Mouse (Mus musculus): ENCODE data around the gene Rangap1. TPM values are rescaled to one million over a fixed set of nuclear protein-coding genes. Genes with fewer than 3 reads are reported as not detected.
A peak's percentile ranks its signal among the peaks of the same experiment; 100 is the strongest.
"Not testable (repeated sequence)": the region's sequence is repeated elsewhere in the genome, so short reads cannot be mapped to it uniquely, and the experiment has no call there.

Gene Rangap1
- total RNA-seq, 2 experiments from 2014 or later, result 18.7 to 23.1 TPM

DNA sequence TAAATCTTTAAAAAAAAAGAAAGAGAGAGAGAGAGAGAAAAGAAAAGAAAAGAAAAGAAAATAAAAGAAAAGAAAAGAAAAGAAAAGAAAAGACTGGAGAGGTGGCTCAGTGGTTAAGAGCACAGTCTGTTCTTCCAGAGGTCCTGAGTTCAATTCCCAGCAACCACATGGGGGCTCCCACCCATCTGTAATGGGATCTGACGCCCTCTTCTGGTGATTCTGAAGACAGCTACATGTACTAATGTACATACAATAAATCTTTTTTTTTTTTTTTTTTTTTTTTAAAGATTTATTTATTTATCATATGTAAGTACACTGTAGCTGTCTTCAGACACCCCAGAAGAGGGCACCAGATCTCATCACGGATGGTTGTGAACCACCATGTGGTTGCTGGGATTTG lies 3.0 kb downstream of the Rangap1 start:
- DNase-seq, result not testable (repeated sequence)

DNA sequence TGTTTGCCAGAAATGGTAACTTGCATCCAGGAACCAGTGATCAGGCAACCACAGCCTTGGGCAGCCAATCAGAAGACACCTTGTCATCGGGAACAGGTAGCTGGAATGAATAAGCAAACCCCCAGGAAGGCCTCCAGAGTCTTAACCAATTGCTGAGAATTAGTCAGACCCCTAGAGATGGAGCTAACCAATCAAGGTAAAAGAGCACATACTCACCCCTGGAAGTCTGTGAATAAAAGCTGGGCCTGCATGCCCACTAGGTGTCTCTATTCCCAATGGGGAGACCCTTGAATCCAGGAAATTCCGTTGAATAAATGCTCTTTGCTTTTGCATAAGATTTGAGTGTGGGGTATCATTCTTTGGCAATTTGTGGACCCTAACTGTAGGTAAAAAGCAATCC lies 5.4 kb downstream of the Rangap1 start:
- no peak for DNase-seq

DNA sequence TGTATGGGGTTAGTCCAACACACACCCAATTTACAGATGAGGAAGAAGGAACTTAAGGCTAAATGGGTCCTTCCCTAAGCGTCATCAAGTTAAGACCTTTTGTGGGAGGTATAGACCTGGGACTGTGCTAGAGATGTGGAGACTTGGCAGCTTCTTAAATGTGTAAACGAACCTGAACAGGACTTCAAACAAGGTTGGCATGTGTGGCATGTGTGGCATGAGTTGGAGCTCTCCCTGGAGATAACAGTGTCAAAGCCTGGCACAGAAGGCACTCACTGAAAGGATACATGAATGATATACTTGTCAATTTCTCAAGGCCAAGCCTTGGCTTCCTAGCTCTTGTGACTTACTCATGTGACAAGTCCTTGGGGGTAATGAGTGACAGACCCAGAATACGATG lies 6.0 kb downstream of the Rangap1 start:
- DNase-seq, result no peak

DNA sequence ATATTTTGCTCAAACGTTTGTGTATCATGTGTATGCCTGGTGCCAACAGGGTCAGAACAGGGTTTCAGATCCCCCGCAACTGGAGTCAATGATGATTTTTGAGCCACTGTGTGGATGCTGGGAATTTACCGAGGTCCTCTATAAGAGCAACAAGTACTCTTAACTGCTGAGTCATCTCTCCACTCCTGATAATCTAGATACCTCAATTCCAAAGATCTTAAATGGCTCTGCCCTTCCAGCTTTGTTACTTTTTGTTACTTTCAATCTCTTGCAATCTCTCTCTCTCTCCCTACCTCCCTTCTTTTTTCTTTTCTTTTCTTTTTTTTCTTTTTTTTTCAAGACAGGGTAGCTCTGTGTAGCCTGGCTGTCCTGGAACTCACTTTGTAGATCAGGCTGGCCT lies 10.3 kb downstream of the Rangap1 start:
- no peak for DNase-seq

DNA sequence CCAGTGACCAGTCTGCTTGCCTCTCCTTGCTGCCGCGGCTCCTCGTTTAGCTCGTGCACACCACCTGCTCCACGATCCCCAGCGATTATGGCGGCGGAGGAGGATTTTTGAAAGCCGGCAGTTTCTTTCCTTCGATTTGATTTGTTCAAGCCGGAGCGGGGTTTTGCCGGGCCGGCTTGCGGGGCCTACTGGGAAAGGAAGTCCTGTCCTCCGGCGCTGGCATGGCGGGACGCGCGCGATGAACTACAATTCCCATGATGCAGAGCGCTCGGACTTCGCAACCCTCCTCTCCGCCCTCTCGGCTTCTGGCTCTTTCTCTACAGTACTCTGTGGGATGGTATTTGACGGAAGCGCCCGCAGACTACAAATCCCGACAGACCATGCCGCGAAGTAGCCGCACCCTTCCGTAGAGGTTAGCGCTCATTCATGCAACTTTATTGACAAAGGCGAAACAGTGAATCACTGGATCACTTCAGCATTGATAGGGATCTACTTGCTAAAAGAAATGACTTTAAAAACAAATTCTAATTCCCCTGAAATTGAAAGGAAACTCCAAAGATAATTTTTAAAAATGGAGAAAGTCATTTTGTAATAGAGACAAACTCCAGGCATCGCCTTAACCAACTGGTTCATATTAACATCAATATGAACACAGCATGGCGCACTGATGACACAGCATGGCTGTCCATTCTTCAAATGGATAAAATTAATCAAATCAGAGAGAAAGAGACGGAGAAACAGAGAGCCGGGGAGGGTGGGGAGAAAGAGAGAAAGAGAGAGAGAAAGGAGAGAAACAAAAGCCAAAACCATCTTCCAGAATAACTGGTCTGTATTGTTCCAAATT lies 15.3 kb downstream of the Rangap1 start:
- peak; percentile 99 for DNase-seq

DNA sequence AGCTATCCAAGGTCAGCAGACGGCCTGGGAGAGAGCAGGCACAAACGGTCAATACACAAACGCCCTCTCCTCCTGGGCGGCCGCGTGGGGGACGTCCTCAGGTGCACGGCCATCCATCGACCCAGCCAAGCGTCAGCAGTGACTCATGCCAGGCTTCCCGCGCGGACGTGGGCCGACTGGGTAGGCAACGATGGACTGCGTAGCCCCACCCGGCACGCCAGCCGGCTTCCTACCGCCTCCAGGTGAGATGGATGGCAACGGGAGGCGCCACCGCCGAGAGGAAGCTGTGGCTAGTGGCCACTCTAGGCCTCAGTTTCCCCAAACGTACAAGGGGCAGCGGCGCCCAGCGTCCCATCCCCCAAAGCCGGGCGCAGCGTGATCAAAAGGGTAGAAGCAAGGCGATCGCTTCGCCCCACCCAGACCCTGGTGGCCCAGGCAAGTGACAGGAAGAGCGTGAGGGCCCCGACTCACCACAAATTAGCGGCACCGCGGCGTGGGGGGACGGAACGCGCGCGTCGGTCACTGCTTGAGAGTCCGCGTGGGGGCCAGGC lies 16.0 kb downstream of the Rangap1 start:
- no peak for DNase-seq

DNA sequence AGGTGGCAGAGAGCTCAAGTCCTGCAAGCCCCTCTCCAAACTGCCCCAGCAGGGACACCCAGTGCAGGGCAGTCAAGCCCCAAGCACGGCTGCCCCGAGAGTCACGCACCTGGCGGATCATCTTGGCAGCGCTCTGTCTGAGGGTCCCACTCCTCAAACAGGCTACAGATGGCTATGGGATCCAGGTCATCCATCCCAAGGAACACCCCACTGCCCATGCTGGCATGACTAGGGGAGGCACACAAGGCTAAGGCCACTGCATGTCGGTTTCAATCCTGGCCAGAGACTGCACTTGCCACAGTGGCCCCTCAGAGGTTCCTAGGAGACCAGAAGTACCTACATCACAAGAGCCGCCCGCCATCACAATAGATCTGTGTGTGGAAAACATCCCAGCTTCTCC lies 19.4 kb downstream of the Rangap1 start:
- no peak for DNase-seq

DNA sequence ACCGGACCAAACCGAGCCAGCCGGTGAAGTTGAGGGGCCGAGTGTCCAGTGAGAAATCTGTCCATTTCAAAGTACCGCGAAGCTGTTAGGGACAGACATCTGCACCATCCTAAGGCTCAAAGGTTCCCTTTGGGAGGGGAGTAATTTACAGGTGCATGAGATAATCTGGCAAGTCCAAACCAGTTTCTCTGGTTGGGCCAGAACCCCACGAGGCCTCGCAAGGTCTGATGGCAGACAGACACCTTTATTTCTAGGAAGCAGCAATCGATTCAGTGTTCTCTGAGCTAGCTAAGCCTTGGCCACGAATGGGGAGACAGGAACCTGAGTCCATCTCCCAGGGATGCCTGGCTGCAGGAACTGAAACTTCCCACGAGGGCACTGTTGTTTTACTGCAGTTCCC lies 21.7 kb downstream of the Rangap1 start:
- DNase-seq, result no peak

DNA sequence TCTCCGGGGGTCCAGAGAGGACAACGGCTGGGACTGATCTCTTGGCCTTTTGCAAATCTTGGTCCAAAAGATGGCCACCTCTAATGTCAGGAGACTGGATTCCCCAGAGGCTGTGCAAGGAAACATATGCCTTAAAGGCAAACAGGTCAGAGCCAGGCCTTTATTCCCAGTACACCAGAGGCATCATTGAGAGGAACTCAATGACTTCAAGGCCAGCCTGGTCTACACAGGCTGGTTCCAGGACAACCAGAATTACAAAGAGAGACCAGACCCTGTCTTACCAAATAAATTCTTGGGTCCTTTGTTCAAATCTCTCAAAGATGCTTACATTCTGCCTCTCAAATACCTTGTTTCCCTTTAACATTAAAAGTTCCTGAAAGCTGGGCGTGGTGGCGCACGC lies 23.0 kb downstream of the Rangap1 start:
- no peak for DNase-seq

DNA sequence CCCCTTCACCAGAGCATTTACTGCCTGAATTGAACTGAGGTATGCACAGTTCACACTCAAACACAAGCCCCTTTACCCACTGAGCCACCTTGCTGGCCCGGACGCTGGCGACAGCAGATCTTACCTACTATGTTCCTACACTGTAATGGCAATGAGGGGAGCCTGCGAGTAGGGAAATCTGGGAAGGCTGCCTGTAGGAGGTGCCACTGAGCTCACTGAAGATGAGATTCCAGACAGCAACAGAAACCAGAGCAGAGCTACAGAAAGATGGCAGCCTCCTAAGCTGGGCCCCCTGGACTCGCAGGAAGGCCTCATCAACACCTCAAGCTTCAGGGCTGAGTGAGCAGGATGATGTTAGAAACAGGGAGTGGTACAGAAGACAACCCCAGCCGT lies 26.2 kb downstream of the Rangap1 start:
- no peak for DNase-seq

DNA sequence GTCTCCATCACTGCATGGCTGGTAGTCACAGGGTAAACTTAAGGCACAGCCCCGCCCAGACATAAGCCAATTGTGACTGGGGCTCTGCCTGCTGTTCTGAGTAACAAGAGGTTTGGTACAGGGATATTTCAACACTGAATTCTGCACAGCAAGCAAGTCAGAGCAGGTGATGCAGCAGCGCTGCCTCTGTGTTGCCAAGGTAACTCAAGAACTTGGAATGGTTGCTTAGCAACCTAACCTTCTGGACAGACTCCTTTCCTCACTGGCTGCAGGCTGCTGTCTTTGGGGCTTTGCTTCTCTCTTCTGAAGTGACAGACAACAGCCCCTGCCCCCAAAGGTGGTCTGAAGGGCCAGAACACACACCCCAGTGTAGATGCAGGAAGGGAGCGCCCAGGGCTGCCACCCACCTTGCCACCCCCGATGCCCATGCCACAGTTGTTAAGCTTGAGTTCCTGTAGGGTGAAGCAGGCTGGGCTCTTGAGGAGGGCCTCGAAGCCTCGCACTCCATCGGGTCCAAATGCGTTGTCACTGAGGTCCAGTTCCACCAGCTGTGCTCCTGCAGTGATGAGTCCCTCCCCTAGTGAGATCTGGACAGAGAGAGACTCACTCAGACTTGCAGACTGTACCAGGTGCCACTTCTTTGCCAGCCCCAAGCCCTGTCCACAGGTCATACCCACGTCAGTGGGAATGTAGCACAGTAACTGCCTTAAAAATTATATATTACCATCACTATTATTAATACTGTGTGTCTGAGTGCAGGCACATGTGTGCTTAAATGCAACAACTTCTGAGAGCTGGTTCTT lies 26.8 kb downstream of the Rangap1 start:
- no peak for DNase-seq

DNA sequence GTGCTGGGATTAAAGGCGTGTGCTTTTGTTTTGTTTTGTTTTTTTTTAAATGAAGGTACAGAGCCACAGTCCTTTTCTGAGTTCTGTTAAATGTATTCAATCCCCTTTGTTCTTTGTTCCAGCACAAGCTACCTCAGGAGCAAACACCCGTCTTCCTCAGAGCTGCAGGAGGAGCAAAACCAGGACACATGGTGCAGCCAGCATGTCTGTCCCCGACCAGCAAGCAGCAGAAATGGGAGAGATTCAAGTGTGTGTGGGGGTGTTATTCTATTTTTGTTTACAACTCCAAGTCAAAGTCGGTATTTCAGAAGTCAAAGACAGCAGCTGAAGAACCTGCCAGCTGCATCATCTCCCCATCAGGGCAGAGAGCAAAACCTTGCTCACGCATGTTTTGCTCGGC lies 31.6 kb downstream of the Rangap1 start:
- no peak for DNase-seq

DNA sequence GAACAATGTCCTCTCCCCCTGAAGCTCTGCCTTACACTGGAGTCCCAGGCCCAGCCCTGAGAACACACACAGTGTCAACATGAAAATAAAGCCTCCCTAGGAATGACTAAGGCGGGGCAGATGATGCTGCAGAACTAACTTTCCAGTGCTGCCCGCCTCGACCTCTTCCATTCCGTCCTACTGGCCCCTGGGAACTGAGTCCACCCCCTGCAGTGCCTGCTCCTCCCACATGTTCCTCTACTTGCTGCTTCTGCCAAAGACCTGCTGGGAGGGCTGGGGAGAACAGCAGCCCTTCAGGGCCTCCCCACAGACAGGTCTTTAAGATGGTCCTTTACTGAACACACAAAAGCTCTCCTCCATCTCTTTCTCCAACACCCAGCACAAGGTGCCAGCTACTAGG lies 34.5 kb downstream of the Rangap1 start:
- no peak for DNase-seq

DNA sequence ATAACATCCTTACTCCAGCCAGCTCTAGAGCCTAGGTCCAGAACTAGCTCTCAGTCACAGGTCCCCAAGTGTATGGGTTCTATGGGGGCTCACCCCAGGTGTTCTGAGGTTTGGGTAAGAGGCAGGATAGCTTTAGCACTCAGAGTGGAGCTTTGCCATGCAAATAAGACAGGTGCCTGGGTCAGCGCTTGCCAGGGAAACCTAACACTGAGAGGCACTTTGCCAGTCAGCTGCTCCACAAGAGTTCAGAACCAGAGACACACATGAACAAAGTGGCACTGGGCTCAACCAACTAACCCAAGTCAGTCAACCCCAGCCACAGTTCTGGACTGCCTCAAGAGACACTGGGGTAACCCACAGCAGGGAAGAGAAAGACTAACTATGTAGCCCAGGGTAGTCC lies 35.6 kb downstream of the Rangap1 start:
- DNase-seq, result peak; percentile 31

DNA sequence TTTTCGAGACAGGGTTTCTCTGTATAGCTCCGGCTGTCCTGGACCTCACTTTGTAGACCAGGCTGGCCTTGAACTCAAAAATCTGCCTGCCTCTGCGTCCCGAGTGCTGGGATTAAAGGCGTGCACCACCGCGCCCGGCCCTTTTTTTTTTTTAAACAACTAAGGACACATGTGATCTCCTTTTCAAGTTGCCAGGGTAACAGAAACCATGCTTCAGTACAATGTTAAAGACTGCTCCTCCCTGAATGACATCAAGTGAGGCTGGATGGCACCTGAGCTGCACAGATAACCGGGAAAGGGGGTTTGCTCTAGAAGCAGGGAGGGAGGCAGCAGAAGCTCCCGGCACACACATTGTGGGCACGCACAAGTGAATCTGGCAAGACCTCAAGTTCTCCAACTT lies 36.3 kb downstream of the Rangap1 start:
- no peak for DNase-seq

DNA sequence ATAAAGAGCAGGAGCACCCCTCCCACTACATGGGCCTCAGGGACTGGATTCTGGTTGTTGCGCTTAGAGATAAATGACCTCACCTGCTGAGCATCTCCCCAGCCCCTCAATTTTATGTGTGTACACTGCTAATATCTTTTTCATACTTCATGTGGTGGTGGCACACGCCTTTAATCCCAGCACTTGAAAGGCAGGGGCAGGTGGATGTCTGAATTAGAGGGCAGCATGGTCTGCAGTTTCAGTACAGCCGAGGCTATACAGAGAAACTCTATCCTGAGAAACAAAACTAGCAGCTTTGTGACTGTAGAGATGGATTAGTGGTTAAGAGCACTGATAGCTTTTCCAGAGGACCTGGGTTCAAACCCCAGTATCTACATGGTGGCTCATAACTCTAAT lies 42.2 kb downstream of the Rangap1 start:
- no peak for DNase-seq

DNA sequence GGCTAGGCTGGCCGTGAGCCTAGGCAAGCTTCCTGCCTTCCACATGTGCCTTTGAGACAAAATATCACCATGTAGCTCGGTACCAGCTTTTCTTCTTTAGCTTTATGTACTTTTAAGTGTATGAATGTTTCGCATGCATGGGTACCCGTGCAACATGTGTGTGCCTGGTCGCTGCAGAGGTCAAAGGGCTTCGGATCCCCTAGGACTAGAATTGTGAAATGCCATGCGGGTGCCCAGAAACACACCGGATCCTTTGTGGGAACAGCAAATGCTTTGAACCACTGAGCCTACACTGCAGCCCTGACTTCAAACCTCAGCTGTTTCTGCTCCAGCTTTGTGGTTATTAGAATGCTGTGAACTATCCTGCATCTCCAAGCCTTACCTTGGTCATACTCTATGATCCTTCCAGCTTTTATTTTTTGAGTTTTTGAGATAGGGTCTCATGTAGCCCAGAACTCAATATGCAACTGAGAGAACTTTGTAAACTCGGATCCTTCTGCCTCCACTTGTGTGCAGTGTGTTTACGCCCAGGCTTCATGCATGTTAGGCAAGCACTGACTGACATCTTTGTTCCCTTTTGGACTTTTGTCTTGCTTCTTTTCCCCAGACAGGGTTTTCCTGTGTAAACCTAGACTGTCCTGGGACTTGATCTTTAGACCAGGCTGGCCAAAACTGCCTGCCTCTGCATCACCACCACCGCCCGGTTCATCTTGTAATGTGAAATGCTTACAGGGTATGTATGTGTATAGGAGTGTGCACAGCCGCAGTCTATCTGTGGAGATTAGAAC lies 42.8 kb downstream of the Rangap1 start:
- DNase-seq, result no peak

DNA sequence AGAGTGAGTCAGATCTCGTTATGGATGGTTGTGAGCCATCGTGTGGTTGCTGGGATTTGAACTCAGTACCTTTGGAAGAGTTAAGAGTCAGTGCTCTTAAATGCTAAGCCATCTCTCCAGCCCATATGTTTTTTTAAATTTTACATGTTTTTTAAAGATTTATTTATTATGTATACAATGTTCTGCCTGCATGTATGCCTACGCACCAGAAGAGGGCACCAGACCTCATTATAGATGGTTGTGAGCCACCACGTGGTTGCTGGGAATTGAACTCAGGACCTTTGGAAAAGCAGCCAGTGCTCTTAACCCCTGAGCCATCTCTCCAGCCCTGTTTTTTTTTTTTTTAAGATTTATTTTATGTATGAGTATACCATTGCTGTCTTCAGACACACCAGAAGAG lies 44.0 kb downstream of the Rangap1 start:
- not testable (repeated sequence) for DNase-seq

DNA sequence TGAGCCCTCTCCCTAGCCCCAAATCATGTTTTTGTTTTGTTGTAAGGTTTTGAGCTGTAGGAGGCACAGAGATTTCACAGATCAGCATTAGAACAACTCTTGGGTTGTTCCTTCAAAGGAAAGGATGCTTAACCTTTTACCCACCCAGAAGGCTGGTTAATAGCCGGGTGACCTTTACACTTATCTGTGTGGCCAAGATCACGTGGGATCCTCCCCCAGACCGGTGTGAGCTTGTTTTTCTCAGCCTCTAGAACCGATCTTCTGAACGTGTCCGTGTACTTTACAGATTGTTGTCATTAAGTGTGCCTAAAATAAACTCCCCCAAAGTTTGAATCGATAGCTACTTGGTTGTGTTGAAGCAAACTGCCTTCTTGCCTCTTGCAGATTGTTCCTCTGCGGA lies 44.7 kb downstream of the Rangap1 start:
- no peak for DNase-seq

DNA sequence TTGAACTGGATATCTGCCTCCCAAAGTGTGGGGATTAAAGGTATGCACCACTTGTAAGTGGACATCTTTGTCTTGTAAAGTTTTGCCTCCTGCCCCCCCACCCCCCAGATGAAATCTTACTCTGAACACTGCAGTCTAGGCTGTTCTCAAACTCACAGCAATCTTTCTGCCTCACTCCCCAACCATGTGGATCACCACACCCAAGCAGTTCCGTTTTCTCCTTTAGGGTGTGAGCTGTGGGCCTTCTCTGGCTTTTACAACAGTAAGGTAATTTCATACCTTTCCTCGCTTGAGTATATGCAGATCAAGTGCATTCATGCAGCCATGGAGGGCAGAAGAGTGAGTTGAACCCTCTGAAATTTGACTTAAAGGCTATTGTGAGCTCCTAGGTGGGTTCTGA lies 45.2 kb downstream of the Rangap1 start:
- DNase-seq, result no peak

DNA sequence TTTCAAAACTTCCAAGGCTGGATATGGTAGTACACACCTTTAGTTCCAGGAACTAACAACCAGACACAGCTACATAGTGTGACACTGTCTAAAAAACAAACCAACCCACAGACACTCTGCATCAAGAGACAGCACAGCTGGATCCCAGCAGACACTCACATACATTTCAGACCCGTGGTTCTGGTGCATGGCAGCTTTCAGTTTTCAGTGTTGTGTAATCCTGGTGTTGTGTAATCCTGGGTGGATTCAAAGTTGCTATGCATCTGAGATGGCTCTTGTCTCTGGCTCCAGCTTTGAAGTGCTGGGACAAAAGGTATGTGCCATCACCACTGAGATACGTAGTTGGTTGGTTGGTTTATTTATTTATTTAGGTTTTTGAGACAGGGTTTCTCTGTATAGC lies 46.8 kb downstream of the Rangap1 start:
- no peak for DNase-seq

DNA sequence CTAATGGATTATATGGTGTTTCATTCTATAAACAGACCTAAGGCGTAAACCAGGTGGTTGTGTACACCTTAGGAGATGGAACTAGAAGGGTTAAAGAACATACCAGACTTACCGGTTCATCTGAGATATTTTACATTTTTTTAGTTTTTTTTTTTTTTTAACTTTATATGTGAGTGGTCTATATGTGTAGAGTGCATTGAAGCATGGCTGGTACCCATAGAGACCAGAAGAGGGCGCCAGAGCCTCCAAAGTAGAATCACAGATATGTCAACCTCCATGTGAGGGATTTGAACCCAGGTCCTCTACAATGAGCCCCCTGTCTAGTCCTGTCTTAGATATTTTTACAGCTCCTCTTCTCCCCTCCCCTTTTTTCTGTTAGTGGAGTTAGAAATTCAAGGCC lies 47.5 kb downstream of the Rangap1 start:
- DNase-seq, result no peak

DNA sequence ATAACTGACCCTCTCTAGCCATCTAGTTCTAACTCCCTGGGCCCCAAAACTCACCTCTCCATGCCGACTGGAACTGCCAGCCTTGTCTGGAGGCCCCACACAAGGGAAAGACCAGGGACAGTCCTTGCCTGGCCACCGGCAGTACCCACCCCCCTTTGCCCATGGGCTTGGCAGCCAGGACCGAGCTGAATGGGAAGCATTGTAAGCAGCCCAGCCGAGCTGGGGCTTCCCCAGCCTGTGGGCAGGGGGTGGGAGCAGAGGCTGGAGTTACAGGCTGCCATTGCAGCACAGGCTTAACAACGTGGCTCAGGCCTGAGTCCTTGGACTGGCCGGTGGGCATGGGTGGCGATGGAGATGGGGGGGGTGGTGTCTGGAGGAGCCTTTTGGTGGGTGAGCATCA lies 48.2 kb downstream of the Rangap1 start, which contains the start of gene Chadl:
Chadl (minus strand) TSS at position 113 of the 400 bp plus-strand sequence.
- DNase-seq, result no peak

Measured in gastrocnemius, postnatal 25 days (tissue).